Mouse (Mus musculus): ENCODE results near the gene Vmn1r55.

GRCm38 (mm10) chr7:5092831-5093510 is 56.5 kb downstream of the Vmn1r55 start:
- no peak for TF ChIP-seq CTCF (IDR thresholded peaks at IDR 0.05; ENCODE audit: low read depth, low read length)
- no peak for TF ChIP-seq TAL1 (conservative IDR thresholded peaks at IDR 0.05; ENCODE audit: low read depth, low read length)

Data from G1E (cell line).